Mouse (Mus musculus): ENCODE measurements around the gene Ctdnep1. TPM values are rescaled to one million over a fixed set of nuclear protein-coding genes. Genes with fewer than 3 reads are reported as not detected.

Ctdnep1 gene
- polyA plus RNA-seq, 1 experiment from 2014 or later = 22.6 TPM

DNA sequence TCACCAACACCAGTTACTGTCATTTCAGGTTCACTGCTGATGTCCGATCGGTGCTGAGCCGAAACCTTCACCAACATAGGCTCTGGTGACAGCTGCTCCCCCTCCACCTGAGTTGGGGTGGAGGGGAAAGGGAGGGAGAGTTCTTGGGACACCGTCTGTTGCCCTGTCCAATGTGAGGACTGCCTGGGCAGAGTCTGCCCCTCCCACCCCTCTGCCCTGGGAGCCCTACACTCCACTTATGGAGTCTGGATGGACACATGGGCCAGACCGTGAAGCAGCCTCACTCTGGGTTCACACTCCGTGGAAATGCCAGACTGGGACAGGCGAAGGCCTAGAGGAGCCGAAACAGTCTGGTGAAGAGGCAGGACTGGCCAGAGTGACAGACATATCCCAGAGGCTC, 9.0 kb downstream of the Ctdnep1 start:
- no peak for ATAC-seq (ENCODE audit: low FRiP score)
- Histone ChIP-seq H3K27me3 (ENCODE audit: control insufficient read depth, insufficient read depth, low read length) (no peaks in the 10 kb centered on the region), H3K9me3 (ENCODE audit: control insufficient read depth, low read length) (no peaks in the 10 kb centered on the region), H3K27ac (ENCODE audit: low read depth, low read length) (no peak overlapping the region), H3K36me3 (ENCODE audit: control insufficient read depth, insufficient read depth, low read length) (peaks cover 14% of the 10 kb centered on the region), H3K4me1 (ENCODE audit: control insufficient read depth, insufficient read depth, low read length) (peaks cover 8% of the 10 kb centered on the region), H3K9ac (ENCODE audit: low read length) (no peak overlapping the region), H3K4me3 (ENCODE audit: low read depth, low read length) (no peak overlapping the region), H3K4me2 (no peak overlapping the region)
- DNase-seq (ENCODE audit: low spot score, missing footprints) = no peak
- WGBS = 92% methylated on average over 8 of the region's 8 CpGs

DNA sequence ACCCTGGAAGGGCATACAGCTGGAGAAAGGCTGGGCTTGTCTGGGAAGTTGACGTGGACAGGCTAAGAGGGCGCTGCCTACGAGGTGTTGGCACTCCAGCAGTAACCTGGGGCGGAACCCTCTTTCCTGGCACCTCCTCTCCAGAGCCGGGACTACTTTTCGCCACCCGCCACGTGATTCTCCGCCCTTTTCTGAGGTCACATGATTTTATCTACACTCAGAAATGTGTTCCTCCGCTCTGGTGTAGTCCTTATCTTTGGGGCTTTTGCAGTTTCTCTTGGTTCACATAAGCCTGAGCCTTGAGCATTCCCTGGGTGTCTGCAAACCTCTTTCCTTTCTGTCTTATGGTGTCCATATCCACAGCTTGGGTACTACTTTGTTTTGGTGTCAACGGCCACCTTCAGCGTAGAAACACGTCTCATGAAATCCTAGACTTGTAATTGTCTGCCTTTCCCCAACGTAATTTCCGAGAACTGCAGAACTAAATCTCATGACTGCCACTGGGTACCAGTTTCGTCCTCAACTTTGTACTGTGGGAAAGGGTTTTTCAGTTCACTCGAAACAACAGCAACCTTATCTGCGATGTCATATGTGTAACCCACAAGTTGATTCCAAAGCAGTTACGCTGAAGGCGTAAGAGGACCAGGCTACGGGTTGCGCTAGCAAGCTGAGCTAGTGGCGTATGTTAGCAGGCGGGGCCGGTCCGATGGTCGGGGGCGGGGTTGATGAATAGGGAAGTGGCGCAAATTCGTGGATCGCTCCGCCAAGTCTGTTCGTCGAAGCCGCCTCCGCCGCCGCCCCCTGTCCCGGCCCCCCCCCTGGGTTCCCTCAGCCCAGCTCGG, 10.1 kb downstream of the Ctdnep1 start, which contains the start of gene Gabarap:
Gene Gabarap, plus strand, starts transcription at position 294 of the 842 bp plus-strand sequence.
- ATAC-seq (ENCODE audit: low FRiP score) (peak; percentile 68), DNase-seq (ENCODE audit: low spot score, missing footprints) (peak; percentile 99)
- Histone ChIP-seq H3K9me3 (ENCODE audit: control insufficient read depth, low read length) (no peaks in the 10 kb centered on the region), H3K36me3 (ENCODE audit: control insufficient read depth, insufficient read depth, low read length) (peaks cover 9% of the 10 kb centered on the region), H3K4me2 (peak within 1 kb of the TSS; percentile 78), H3K4me3 (ENCODE audit: low read depth, low read length) (peak within 1 kb of the TSS; percentile 64), H3K27me3 (ENCODE audit: control insufficient read depth, insufficient read depth, low read length) (no peaks in the 10 kb centered on the region), H3K27ac (ENCODE audit: low read depth, low read length) (peak within 1 kb of the TSS; percentile 89), H3K9ac (ENCODE audit: low read length) (peak within 1 kb of the TSS; percentile 83), H3K4me1 (ENCODE audit: control insufficient read depth, insufficient read depth, low read length) (peaks cover 8% of the 10 kb centered on the region)
- WGBS = under 1% methylated on average over 40 of the region's 40 CpGs

DNA sequence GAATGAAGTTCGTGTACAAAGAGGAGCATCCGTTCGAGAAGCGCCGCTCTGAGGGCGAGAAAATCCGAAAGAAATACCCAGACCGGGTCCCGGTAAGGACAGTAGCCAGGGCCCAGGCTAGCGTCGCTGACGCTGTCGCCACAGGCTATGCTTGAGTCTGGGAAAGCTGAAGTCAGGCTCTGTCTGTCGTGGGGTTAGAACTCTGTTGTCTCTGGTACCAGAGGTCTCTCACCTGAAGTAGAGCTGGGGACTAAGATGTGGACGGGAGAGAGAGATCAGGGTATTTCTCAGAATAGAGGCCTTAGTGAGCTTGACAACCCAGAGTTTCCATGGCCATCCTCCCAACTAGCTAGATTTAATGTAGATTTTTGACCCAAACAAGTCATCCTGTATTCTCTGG, 10.8 kb downstream of the Ctdnep1 start:
- peak overlapping the region; percentile 89 for H3K27ac ChIP-seq (ENCODE audit: low read depth, low read length)
- no peaks in the 10 kb centered on the region for H3K27me3 ChIP-seq (ENCODE audit: control insufficient read depth, insufficient read depth, low read length)
- H3K9ac ChIP-seq (ENCODE audit: low read length) = peak overlapping the region; percentile 83
- H3K4me2 ChIP-seq = peak overlapping the region; percentile 78
- no peaks in the 10 kb centered on the region for H3K9me3 ChIP-seq (ENCODE audit: control insufficient read depth, low read length)
- no peak for DNase-seq (ENCODE audit: low spot score, missing footprints)
- peaks cover 8% of the 10 kb centered on the region for H3K4me1 ChIP-seq (ENCODE audit: control insufficient read depth, insufficient read depth, low read length)
- peak; percentile 10; the same call in 1 of the 2 replicates for ATAC-seq (ENCODE audit: low FRiP score)
- H3K36me3 ChIP-seq (ENCODE audit: control insufficient read depth, insufficient read depth, low read length) = peaks cover 9% of the 10 kb centered on the region
- WGBS = under 1% methylated on average over 15 of the region's 15 CpGs
- H3K4me3 ChIP-seq (ENCODE audit: low read depth, low read length) = peak overlapping the region; percentile 64

DNA sequence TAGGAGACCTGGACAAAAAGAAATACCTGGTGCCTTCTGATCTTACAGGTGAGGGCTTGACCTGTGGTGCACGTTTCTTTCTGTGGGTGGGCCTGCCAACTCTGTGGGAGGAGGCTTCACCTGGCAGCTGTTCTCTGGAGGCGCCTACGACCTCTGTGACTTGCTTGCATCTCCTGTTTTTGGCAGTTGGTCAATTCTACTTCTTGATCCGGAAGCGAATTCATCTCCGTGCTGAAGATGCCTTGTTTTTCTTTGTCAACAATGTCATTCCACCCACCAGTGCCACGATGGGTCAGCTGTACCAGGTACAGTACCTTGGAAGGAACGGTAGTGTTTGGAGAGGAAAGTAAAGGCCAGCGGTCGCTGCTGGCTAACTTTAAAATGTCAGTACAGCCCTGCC, 11.4 kb downstream of the Ctdnep1 start:
- ATAC-seq (ENCODE audit: low FRiP score) (no peak), DNase-seq (ENCODE audit: low spot score, missing footprints) (no peak)
- H3K27me3 ChIP-seq (ENCODE audit: control insufficient read depth, insufficient read depth, low read length) = no peaks in the 10 kb centered on the region
- H3K4me2 ChIP-seq = peak overlapping the region; percentile 78
- peak overlapping the region; percentile 83; the same call in 1 of the 2 replicates for H3K9ac ChIP-seq (ENCODE audit: low read length)
- 90% methylated on average over 10 of the region's 10 CpGs for WGBS
- no peak overlapping the region for H3K27ac ChIP-seq (ENCODE audit: low read depth, low read length)
- no peaks in the 10 kb centered on the region for H3K9me3 ChIP-seq (ENCODE audit: control insufficient read depth, low read length)
- peak overlapping the region; percentile 64 for H3K4me3 ChIP-seq (ENCODE audit: low read depth, low read length)
- H3K36me3 ChIP-seq (ENCODE audit: control insufficient read depth, insufficient read depth, low read length) = peaks cover 9% of the 10 kb centered on the region
- peaks cover 8% of the 10 kb centered on the region for H3K4me1 ChIP-seq (ENCODE audit: control insufficient read depth, insufficient read depth, low read length)

DNA sequence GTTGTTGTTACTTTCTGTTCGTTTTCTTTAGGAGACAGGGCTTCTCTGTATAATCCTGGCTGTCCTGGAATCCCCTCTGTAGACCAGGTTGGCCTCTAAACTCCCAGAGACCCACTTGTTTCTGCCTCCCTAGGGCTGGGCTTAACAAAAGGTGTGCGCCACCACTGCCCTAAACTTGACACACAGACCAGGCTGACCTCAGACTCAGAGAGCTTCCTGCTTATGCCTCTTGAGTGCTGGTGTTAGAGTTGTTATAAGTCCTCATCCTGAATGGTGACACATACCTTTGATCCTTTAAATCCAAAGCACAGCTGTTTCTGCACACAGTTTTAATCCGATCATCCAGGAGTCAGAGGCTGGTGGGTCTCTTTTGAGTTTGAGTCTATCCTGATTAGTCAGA, 12.0 kb downstream of the Ctdnep1 start:
- no peak overlapping the region for H3K27ac ChIP-seq (ENCODE audit: low read depth, low read length)
- peaks cover 9% of the 10 kb centered on the region for H3K36me3 ChIP-seq (ENCODE audit: control insufficient read depth, insufficient read depth, low read length)
- 91% methylated on average over 3 of the region's 3 CpGs for WGBS
- H3K9ac ChIP-seq (ENCODE audit: low read length) = no peak overlapping the region
- H3K4me3 ChIP-seq (ENCODE audit: low read depth, low read length) = no peak overlapping the region
- peak overlapping the region; percentile 78; the same call in 1 of the 2 replicates for H3K4me2 ChIP-seq
- H3K27me3 ChIP-seq (ENCODE audit: control insufficient read depth, insufficient read depth, low read length) = no peaks in the 10 kb centered on the region
- peaks cover 13% of the 10 kb centered on the region for H3K4me1 ChIP-seq (ENCODE audit: control insufficient read depth, insufficient read depth, low read length)
- DNase-seq (ENCODE audit: low spot score, missing footprints) (no peak), ATAC-seq (ENCODE audit: low FRiP score) (no peak)
- no peaks in the 10 kb centered on the region for H3K9me3 ChIP-seq (ENCODE audit: control insufficient read depth, low read length)

DNA sequence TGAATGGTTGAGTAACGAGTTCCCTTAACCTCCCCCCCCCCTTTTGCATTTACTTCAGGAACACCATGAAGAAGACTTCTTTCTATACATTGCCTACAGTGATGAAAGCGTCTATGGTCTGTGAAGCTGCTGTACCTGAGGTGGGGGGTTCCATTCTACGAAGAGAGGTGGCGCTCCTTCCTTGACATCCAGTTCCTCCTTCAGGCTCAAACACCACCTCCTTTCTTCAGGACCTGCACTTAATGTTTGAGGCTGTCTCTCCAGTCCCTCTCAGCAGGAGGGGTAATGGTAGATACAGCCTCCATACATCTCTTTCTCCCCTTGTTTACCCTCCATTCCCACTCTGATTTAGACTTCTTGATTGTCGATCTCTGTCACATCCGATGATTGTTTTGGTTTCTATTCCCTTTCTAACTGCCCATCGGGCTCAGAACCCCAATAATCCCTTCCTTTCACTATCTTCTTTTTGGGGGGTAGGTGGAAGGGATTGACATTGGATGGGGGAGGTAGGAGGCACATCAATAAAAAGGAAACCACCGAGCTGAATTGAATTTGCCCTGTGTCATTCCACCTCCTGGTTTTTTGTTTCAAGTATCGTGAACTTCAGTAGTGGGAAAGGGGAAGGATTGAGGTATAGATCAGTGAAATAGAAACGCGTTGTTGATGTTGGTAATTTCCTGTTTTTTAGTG, 13.6 kb downstream of the Ctdnep1 start:
- Histone ChIP-seq H3K27me3 (ENCODE audit: control insufficient read depth, insufficient read depth, low read length) (no peaks in the 10 kb centered on the region), H3K27ac (ENCODE audit: low read depth, low read length) (no peak overlapping the region), H3K9me3 (ENCODE audit: control insufficient read depth, low read length) (no peaks in the 10 kb centered on the region), H3K36me3 (ENCODE audit: control insufficient read depth, insufficient read depth, low read length) (peaks cover 16% of the 10 kb centered on the region), H3K4me3 (ENCODE audit: low read depth, low read length) (no peak overlapping the region), H3K4me1 (ENCODE audit: control insufficient read depth, insufficient read depth, low read length) (peaks cover 15% of the 10 kb centered on the region), H3K9ac (ENCODE audit: low read length) (no peak overlapping the region), H3K4me2 (peak overlapping the region; percentile 26; the same call in 1 of the 2 replicates)
- no peak for ATAC-seq (ENCODE audit: low FRiP score)
- no peak for DNase-seq (ENCODE audit: low spot score, missing footprints)
- 87% methylated on average over 11 of the region's 11 CpGs for WGBS

DNA sequence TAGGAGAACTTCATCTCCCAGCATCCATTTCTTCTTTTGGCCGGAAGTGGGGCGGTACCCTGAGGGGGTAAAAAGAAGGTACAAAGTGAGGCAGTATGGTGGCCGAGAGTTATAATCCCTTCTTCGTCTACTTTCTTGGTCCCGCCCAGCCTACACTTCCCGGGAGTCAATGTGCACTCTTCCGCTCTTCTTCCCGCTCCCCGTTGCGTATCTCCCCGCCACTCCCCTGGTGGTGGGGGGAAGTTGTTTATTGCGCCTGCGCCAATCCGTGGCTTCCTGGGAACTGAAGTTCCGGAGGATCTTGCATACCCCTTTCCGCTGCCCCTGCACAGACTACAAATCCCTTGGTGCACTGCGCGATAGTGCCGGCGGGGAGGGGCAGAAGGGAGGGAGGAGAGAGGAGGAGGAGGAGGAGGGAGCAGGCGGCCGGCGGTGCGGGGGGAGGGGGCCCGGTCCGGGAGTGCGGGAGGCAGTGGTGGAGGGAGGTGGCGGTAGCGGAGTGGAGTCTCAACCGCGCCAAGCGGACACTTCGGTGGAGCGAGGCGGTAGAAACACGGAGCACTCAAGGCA, 14.5 kb downstream of the Ctdnep1 start, which contains the start of gene Phf23:
Gene Phf23, plus strand, starts transcription at position 387 of the 570 bp plus-strand sequence.
- Histone ChIP-seq H3K9me3 (ENCODE audit: control insufficient read depth, low read length) (no peaks in the 10 kb centered on the region), H3K36me3 (ENCODE audit: control insufficient read depth, insufficient read depth, low read length) (peaks cover 16% of the 10 kb centered on the region), H3K27ac (ENCODE audit: low read depth, low read length) (peak within 1 kb of the TSS; percentile 94), H3K4me1 (ENCODE audit: control insufficient read depth, insufficient read depth, low read length) (peaks cover 15% of the 10 kb centered on the region), H3K4me3 (ENCODE audit: low read depth, low read length) (peak within 1 kb of the TSS; percentile 97), H3K27me3 (ENCODE audit: control insufficient read depth, insufficient read depth, low read length) (no peaks in the 10 kb centered on the region), H3K4me2 (peak within 1 kb of the TSS; percentile 48), H3K9ac (ENCODE audit: low read length) (peak within 1 kb of the TSS; percentile 97)
- ATAC-seq (ENCODE audit: low FRiP score) (peak; percentile 82), DNase-seq (ENCODE audit: low spot score, missing footprints) (peak; percentile 99)
- WGBS = under 1% methylated on average over 36 of the region's 36 CpGs

DNA sequence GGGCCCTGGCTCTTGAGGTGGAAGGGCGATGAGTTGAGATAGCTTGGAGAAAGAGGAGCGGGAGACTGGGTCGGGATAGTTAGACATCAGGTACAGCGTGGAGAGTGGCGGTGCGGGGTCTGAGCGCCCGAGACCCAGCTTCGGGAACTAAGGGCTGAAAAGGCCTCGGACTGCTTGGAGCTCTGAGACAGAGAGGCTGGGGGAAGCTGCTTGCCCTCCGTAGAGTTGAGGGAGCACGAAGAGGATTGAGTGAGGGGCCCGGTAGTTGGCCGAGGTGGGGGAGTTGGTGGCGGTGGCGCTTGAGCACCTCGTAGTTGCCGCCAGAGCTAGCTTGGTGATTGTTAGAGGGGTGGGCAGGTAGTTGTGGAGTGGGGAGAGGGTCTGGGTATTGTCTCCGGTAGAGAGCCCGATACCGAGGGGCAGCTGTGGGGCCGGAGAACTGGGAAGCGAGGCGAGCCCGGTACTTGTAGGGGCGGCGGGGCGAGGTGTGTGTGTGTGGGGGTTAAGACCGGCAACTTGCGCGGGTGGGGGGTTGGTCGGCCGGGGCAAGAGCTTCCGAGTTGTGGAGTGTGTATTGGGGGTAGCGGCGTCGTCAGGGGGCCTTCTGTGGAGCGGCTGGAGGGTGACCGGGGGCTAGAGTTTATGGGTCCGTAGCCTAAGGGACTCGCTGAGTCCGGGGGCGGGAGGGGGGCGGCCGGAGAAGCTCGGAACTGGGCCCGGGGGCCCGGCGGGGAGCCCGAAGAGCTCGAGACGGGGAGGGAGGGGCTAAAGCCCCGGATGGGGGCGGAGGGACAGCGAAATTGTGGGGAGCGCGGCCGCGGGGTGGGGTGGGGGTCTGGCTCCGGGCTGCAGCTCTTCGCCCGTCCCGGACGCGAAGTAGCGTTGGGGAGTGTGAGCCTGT, 15.5 kb downstream of the Ctdnep1 start:
- peak overlapping the region; percentile 94 for H3K27ac ChIP-seq (ENCODE audit: low read depth, low read length)
- H3K36me3 ChIP-seq (ENCODE audit: control insufficient read depth, insufficient read depth, low read length) = peaks cover 16% of the 10 kb centered on the region
- DNase-seq (ENCODE audit: low spot score, missing footprints) (peak; percentile 97), ATAC-seq (ENCODE audit: low FRiP score) (peak; percentile 1; the same call in 1 of the 2 replicates)
- peaks cover 18% of the 10 kb centered on the region for H3K4me1 ChIP-seq (ENCODE audit: control insufficient read depth, insufficient read depth, low read length)
- no peaks in the 10 kb centered on the region for H3K27me3 ChIP-seq (ENCODE audit: control insufficient read depth, insufficient read depth, low read length)
- H3K9me3 ChIP-seq (ENCODE audit: control insufficient read depth, low read length) = no peaks in the 10 kb centered on the region
- H3K4me3 ChIP-seq (ENCODE audit: low read depth, low read length) = peak overlapping the region; percentile 97
- H3K4me2 ChIP-seq = peak overlapping the region; percentile 48
- under 1% methylated on average over 64 of the region's 66 CpGs for WGBS
- peak overlapping the region; percentile 97 for H3K9ac ChIP-seq (ENCODE audit: low read length)
